Mouse (Mus musculus): ENCODE results near the gene Tcp1.
"Not testable (repeated sequence)": the region's sequence is repeated elsewhere in the genome, so short reads cannot be mapped to it uniquely, and the experiment has no call there.

The Tcp1 gene

DNA sequence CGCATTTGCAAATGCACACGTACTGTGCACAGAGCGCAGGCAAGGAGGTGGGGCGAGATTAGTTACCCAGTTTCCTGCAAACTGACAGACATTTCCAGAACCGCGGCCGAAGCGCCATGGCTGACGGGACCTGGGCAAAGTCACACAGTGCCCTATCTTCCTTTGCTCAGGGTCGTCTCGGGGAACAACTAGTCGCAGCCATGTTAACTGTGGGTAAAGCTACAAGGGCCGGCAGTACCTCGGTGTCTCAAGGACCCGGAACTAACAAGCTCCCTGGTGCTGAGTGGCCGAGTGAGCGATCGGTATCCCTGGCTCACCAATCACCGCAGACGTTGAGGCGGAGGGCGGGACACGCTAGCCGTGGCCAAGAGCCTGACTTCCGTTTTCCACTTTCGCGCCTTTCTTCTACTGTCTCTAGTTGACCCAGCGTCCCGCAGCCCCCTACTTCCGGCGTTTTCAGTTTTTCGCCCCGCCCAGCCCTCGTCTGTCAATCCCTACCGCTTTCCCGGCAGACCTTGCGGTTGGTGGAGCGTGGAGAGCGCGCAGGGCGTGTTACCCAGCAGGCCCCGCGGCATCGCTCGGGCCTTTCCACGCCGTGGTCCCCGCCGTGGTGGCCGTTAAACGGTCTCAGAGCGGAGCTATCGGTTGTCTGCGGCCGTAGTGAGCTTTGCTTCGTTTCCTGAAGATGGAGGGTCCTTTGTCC is 531 bp downstream of the Tcp1 start, which contains the start of gene Mrpl18:
TSS of gene Mrpl18 (minus strand) at position 465 of the 703 bp plus-strand sequence.
- peak; percentile 100 for DNase-seq

DNA sequence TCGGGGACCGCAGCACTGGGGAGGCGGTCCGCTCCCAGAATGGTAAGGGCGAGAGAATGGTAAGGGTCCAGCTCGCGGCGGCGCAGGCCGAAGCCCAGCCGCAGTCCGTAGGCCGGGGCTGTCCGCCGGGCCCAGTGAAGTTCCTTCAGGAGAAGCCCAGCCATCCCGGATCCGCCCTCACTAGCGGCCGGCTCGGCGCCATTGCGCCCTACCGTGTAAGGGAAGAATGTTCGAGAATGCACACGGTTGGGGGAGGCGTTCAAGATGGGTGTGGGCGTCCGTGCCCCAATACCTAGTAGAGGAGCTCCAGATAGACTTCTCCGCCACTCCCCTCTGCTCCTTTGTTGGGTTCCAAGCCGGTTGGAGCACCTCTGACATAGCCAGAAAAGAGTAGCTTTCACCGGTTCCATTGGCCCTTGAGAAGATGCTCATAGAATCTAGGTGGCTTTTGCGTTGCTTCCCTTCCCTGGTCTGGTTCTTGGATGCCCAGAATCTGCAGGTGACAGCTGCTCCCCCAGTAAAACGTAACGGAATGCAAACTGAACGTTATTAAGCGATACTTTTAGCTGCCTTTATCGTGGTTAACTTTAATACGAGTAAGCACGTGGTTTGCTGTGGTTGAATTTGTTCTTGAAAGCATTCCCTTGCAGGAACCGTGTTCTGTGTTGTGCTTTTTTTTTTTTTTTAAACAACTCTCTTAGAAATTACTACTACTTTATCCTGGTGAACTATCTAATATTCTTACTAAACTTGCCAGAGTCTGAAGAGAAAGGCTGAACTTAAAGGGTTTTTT is 1.3 kb downstream of the Tcp1 start:
- peak; percentile 50 for DNase-seq

DNA sequence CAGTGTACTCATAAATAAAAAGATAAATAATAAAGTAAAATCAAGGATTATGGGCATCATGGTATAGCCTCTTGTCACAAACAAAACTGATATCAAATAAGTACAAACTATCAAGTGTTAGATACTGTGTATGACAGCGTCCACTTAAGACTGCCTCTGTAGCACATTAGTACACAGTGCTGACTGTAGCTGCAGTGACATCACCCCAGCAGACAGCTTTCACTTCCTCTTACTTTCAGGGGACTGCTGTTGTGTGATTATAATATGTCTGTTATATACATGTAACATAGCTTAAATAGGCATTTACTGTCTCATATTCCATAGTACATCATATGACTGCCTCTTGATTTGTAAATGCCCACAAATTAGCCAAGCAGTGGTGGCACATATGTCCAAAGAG is 5.6 kb downstream of the Tcp1 start:
- peak; percentile 21 for DNase-seq

DNA sequence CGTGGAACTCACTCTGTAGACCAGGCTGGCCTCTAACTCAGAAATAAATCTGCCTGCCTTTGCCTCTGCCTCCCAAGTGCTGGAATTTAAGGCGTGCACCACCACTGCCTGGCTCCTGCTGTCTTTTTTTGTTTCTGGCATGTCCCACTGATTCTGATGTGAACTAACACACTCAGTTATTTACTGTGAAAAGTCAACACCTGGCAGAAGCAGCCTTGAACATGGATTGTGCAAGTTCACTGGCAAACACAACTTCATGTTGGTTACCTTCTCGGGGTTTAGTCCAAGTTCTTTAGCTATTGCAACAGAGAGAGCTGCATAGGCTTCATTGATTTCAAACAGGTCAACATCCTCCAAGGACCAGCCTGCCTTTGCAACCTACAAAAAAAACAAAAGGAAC is 9.5 kb downstream of the Tcp1 start:
- peak; percentile 73 for DNase-seq

DNA sequence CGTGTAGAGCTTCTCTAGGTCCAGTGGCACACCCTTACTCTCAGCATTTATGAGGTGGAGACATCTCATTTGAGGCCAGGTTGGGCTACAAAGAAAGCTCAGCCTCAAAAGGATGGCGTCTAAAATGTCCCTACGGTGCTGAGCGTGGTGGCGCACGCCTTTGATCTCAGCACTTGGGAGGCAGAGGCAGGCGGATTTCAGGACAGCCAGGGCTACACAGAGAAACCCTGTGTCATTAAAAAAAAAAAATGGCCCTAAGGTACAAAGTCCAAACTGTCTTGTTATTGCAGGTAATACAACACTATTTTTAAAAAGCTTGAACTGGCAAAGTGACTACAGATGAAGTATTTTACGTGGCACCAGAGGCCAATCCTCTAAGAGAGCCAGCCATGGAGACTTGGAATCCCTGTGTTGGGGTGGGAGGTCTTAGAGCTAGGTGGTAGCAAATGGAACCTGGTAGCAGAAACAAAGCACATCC is 10.2 kb downstream of the Tcp1 start:
- no peak for DNase-seq

DNA sequence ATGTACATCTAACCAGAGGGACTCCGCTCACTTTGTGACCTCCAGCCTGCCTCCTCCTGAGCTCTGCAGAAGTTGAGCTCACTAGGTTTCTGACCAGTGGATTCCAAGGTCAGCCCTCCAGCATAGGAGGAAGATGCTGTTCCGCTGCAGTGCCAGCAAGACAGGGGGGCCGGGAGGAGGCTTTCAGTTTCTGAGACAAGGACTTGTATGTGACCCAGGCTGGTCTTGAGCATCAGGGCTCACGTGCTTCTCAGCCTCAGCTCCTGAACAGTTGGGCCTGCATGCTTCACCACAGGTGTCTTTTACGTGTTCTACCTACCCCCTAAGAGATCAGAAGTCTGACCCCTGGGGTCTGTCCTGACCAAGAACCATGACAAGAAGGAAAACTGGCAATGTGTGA is 16.1 kb downstream of the Tcp1 start:
- not testable (repeated sequence) for DNase-seq

DNA sequence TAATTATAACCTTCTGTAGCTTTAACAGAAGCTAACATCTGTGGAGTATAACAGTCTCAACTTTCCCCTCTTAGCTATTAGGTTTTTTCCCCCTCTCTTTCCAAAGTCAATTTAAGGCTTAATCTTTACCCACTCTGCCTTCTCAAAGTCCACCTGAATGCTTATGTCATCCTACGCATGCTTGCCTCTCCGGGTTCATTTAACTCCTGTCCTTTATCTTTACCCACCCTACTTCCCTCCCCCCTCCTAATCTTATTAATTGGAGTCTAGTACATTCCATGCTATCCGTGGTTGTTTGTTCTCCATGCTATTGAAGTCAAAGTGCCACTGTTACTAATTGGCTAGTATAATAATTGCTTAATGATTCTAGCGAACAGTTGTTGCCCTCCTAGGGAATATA is 20.2 kb downstream of the Tcp1 start:
- no peak for DNase-seq

DNA sequence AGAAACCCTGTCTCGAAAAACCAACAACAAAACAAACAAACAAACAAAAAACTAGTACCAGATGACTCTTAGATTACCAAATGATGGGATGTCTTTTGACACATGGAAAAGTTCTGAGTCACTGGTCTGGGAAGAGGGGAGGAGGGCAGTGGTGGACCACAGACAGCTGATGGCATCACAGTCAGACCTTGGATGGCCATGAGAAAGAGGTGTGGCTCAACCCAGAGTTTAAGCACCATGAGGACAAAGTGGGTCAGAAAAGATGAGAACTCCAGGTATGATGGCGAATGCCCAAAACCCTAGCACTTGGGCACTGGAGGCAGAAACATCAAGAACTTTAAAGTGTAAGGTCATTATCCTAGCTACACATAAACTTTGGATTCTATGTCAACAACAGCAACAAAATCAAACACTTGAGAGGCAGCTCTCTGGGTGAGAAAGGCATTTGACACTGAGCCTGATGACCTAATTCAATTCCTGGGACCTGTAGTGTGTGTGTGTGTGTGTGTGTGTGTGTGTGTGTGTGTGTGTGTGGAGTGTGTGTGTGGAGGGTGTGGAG is 22.0 kb downstream of the Tcp1 start:
- DNase-seq: no peak

DNA sequence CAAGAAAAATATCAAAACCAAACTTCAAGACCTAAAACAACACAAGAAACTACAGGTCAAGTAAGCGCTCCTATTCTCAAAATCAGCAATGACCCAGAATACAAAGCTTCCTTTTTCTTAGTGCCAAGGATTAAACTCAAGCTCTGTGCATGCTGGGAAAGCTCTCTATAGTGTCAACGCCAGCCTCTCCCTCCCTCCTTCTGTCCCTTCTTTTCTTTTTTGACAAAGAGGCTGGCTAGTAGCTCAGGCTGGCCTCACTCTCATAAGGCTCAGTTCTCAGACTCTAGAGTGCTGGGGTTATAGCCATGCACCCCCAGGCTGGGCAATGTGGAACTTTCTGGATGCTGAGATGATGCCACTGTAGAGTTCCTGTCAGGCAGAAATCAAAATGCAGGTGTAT is 22.6 kb downstream of the Tcp1 start:
- no peak for DNase-seq

DNA sequence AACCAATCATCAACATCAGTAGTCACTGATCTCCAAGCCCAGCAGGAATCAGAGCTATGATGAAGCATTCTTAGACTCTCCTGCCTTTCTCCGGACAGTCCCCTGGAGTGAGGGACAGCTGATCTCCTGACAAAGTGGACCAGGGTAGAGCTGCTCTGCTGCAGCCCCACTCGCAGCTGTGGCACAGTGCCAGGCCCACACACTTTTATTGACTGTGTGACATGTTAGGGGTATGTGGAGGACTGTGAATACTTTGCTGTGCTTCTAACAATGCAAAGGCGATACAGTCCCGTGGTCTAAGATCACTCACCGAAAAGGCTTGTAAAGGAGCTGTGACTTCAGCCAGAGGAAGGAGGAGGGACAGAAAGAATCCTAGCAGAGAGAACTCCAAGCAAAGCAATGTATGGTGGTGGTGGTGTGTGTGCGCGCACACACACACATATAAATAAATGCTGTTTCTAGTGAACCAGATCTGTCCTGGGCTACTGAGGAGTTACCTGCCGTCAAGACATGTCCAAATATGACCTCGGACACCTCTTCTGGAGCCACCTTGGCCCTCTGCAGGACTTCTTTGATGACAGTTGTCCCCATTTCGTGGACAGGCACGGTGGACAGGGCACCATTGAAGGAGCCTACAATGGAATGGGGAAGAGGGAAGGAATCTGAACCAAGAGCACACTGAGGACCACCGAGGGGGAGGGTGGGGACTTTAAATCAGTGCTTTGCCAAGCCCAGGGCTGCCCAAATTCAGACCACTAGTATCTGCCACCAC is 24.1 kb downstream of the Tcp1 start:
- not testable (repeated sequence) for DNase-seq

DNA sequence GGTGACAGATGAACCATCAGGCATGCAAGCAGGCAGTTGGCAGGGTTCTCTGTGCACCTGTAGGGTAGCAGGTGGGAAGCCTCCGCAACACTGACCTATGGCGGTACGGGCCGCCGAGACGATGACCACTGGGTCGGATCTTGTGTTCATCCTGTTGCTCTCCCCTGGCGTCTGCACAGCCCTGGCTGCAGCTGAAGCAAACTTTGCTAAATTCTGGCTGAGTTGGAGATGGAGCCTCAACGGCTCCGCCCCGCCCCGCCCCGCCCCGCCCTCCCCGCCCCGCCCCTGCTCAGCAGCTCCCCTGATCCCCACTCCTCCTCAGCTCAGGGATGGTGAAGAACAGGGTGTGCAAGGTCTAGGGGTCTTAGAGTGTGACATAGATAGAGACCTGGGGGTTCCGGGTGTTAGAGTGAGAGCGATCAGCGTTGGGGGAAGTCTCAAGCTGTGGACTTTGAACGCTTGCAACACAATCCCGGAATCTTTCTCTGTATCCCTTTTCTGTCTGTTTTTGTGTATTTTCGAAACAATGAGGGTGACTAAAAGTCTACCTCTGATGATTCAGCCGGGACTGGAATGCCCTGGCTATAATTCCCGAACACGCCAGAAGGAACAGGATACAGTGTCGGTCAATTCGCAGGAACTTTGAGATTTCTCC is 24.8 kb downstream of the Tcp1 start, which contains the start of gene Acat3:
TSS of gene Acat3 (minus strand) at position 450 of the 655 bp plus-strand sequence.
- no peak for DNase-seq

DNA sequence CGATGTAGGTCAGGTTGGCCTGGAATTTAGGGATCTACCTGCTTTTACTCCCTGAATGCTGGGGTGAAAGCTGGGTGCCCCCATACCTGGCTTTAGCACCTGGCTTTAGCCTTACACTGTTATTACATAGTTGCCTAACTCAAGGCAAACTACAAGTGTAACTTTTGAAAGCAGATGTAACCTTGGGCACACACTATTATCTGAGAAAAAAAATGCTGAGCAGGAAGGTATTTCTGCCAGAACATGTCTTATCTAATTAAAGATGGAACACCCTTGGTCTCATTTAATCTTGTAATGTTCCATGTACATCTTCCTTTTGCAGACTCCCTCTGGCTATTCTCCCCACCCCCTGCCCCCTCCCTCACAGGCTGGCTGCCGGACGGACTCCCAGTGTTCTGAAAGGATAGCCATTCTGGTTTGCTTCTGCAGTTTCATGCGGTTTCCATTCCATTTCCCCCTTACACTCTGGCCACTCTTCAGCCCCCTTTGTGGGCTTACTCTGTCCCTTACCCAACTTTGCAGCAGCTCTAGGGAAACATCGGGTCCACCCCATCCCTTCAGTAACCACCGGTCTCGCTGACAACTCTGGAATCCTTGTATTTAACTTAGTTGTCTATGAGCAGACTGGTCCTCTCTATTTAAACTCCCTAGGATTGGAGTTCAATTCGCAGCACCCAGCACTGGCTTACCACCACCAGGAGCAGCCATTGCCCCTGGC is 26.2 kb downstream of the Tcp1 start:
- DNase-seq: no peak

DNA sequence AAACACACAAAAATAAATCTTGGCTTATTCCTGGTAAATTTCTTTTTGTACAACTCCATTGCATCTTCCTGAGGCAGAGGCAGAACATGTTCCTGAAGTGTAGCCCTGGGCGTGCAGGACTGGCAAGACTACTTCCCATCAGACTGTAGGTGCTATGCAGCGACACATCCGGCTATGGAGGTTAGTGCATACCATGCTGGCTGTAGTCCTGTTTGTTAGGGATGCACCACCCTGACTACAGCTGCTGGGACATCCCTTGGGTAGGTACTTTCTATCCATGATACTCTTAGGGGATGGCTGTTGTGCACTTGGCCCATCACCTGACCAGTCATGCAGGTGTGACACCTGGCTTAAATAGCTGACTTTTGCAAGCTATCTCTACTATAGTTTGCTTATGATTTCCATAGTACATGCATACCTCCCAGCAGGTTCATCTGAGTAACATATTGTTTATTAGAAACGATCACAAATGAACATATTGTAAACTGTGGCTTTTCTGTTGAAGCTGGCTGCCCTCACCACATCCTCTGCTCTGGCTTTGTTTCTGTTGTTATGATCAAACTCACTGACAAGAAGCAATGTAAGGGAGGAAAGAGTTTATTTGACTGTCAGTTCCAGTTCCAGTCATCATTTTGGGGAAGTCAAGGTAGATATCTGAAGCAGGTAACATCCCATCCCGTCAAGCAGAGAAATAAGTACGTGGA is 27.1 kb downstream of the Tcp1 start:
- no peak for DNase-seq

DNA sequence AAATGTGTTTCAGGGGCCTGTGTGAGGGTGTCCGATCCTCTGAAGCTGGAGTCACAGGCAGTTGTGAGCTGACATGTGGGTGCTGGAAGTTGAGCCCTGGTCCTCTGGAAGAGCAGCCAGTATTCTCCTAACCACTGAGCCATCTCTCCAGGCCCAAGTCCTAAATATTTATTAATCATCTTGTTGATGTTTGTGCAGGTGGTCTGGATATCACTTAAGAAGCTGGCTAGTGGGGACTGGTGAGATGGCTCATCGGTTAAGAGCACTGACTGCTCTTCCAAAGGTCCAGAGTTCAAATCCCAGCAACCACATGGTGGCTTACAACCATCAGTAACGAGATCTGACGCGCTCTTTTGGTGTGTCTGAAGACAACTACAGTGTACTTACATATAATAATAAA is 34.2 kb downstream of the Tcp1 start:
- no peak for DNase-seq

DNA sequence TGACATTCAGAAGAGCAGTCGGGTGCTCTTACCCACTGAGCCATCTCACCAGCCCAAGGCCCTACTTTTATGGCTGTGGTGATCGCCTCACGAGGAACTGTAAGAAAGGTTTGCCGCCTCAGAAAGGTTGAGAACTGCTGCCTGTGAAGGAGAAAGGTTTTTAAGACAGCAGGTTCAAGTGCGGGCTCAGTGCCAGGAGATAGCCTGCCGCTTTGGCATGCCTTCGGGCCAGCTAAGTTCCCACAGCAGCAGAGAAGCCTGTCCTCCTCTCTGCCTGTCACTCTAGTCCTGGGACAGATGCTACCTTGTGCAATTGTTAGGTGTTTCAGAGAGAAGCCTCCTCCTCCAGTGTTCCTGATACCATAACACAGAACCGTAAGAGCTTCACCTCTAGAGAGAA is 41.2 kb downstream of the Tcp1 start:
- no peak for DNase-seq

DNA sequence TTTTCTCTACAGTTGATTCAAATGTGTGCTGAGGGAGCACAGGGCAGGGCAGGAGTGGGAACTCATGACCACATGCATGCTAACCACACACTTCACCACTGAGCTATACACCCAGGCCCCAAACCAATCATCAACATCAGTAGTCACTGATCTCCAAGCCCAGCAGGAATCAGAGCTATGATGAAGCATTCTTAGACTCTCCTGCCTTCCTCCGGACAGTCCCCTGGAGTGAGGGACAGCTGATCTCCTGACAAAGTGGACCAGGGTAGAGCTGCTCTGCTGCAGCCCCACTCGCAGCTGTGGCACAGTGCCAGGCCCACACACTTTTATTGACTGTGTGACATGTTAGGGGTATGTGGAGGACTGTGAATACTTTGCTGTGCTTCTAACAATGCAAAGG is 43.9 kb downstream of the Tcp1 start:
- DNase-seq: not testable (repeated sequence)

DNA sequence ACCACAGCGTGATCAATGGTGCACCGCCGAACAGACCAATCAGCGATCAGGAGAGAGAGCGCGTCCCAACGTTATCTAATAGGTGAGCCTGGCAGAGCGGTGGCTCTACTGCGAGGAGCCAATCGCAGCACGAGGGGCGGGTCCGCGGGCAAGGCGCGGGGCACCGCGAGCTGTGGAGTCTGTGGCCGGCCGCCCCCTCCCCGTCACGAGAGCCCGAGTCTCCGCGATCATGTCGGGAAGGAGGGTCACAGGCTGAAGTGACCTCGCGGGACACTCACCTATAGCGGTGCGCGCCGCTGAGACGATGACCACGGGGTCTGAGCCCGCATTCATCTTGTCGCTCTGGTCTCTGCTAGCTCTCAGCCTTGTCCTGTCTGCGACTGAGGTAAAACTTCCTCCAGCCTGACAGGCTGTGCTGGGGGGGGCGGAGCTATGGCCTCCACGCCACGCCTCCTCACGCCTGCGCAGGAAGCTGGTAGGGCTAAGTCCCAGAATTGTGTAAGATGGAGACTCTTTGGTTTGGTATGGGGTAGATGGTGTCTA is 44.9 kb downstream of the Tcp1 start, which contains the start of gene Acat2:
TSS of gene Acat2 (minus strand) at position 417 of the 543 bp plus-strand sequence.
- DNase-seq: peak; percentile 96

DNA sequence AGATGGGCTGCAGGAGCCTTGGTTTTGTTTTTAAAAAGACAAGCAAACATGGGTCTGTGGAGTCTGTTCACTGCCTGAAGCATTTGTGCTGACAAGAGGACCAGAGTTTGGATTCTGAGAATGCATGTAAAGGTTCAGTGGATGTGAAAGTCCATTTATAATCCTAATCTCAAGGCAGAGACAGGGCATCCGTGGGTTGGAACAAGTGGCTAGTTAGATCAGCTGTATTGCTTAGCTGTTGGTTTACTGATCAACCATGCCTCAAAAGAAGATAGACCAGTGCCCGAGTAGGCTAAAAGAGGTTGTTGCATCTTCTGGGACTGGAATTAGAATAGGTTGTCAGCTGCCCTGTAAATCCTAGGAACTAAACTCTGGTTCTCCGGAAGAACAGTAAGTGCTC is 48.0 kb downstream of the Tcp1 start:
- DNase-seq: no peak

DNA sequence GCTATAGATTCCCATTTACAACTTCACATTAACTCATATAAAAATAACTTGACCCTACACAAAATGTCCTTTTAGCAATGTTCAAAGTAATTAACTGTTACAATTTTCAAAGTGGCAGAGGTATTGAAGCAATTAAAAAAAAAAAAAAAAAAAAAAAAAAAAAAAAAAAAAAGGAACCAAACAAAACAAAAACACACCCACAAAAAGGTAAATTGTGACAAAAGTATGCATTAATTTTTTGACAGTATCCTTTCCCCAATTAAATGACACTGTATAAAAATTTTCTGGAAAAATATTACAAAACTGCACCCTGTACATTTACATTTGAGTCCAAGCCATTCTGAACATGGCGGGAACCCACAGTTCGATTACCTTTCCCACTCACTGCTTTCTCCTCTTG is 51.7 kb downstream of the Tcp1 start:
- DNase-seq: no peak

DNA sequence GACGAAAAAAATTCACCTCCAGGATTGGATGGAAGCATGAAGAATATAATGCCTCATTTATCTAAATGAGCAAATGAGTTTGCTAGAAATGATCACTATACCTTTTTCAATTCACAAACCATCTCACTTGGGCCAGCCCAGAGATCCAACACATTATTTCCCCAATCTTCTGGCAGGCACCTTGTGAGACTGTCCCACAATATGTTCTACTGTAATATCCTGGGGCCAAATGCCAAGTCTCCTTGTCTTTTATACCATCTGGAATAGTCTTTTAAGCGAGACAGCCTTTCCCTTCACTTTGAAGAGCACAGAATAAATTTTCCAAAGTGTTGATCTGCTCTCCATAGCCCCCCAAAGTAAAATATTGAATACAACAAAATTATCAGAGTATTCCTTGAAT is 58.4 kb downstream of the Tcp1 start:
- DNase-seq: no peak

Data from lung, postnatal 36 days (tissue).